Mouse (Mus musculus) gastrocnemius, postnatal 25 days (tissue): ENCODE measurements around the gene Rhbdf2. TPM values are rescaled to one million over a fixed set of nuclear protein-coding genes. Genes with fewer than 3 reads are reported as not detected.

Experiments used
- DNase-seq: peaks from one replicate; pipeline ENCODE4 v3.0.0; 2022
- total RNA-seq, 2 experiments: library from RNA; stranded (reverse); gene quantifications; 1 replicate in 1 of 2; 2 replicates in 1 of 2; pipeline ENCODE4 v1.2.3; 2021

Gene Rhbdf2
- total RNA-seq, 2 experiments from 2014 or later: 6.3 to 7.5 TPM

- DNase-seq: no peak
Measured at GRCm38 (mm10) chr11:116548780-116549179, 78.0 kb downstream of the Rhbdf2 start.

Other genes starting within 250 kb of the Rhbdf2 start
- 10 to 100 TPM; 21.8 to 31.4 TPM for gene Rnf157, start 214.0 kb downstream of the Rhbdf2 start, total RNA-seq
- 10 to 100 TPM; 35.9 to 40.4 TPM for gene Ubald2, start 192.9 kb downstream of the Rhbdf2 start, total RNA-seq
- gene Qrich2, start 160.8 kb downstream of the Rhbdf2 start, total RNA-seq: not detected
- gene Prpsap1, start 132.8 kb downstream of the Rhbdf2 start, total RNA-seq: 10 to 100 TPM; 17.0 to 18.9 TPM
- 1 to 10 TPM in 1 of 2 experiments, under 1 TPM in 1; 0.94 to 2.0 TPM for gene Sphk1, start 96.1 kb downstream of the Rhbdf2 start, total RNA-seq
- gene Ube2o, start 45.6 kb downstream of the Rhbdf2 start, total RNA-seq: 10 to 100 TPM; 17.9 to 20.4 TPM
- gene Aanat, start 40.6 kb downstream of the Rhbdf2 start, total RNA-seq: not detected
- under 1 TPM in 1 of 2 experiments, not detected in 1; 0.35 TPM for gene Prcd, start 26.5 kb upstream of the Rhbdf2 start, total RNA-seq
- 10 to 100 TPM in 1 of 2 experiments, 1 to 10 TPM in 1; 7.5 to 14.7 TPM for gene Cygb, start 27.3 kb upstream of the Rhbdf2 start, total RNA-seq
- not detected for gene St6galnac1, start 148.5 kb upstream of the Rhbdf2 start, total RNA-seq
- 10 to 100 TPM; 13.2 to 14.7 TPM for gene Mxra7, start 201.0 kb upstream of the Rhbdf2 start, total RNA-seq
- 10 to 100 TPM; 33.1 to 36.7 TPM for gene Mettl23, start 216.3 kb upstream of the Rhbdf2 start, total RNA-seq
- gene Jmjd6, start 216.4 kb upstream of the Rhbdf2 start, total RNA-seq: 10 to 100 TPM; 20.6 to 22.1 TPM
- 10 to 100 TPM; 21.3 to 23.5 TPM for gene Mfsd11, start 225.4 kb upstream of the Rhbdf2 start, total RNA-seq
- gene Srsf2, start 226.1 kb upstream of the Rhbdf2 start, total RNA-seq: 10 to 100 TPM; 61.7 to 65.2 TPM